Mouse (Mus musculus) ES-Bruce4 (cell line): ENCODE data around the gene Dhrs1. TPM values are rescaled to one million over a fixed set of nuclear protein-coding genes. Genes with fewer than 3 reads are reported as not detected.

Experiments used
- H3K27ac ChIP-seq: 2 replicates; pipeline ENCODE4 v1.5.1; 2012; ENCODE audit warnings: low read length, inconsistent platforms; ENCODE audit not compliant: insufficient read depth
- H3K27me3 ChIP-seq: 2 replicates; pipeline ENCODE4 v1.6.1; 2012; ENCODE audit warnings: mild to moderate bottlenecking, low read length, inconsistent platforms; ENCODE audit not compliant: control insufficient read depth, poor library complexity, insufficient read depth, severe bottlenecking
- H3K36me3 ChIP-seq: 2 replicates; pipeline ENCODE4 v1.6.1; 2012; ENCODE audit warnings: inconsistent platforms, mild to moderate bottlenecking, low read length, moderate library complexity; ENCODE audit not compliant: control insufficient read depth, poor library complexity, insufficient read depth, severe bottlenecking
- H3K4me1 ChIP-seq: one replicate; pipeline ENCODE4 v1.8.1; 2011; ENCODE audit warnings: low read length; ENCODE audit not compliant: control insufficient read depth, insufficient read depth
- H3K4me3 ChIP-seq: 2 replicates; pipeline ENCODE4 v1.5.1; 2011; ENCODE audit warnings: low read depth, mild to moderate bottlenecking, low read length
- H3K9ac ChIP-seq: 2 replicates; pipeline ENCODE4 v1.6.1; 2012; ENCODE audit warnings: low read depth, mild to moderate bottlenecking, inconsistent platforms; ENCODE audit not compliant: poor library complexity, severe bottlenecking
- H3K9me3 ChIP-seq: replicated peaks from 2 replicates; pipeline ENCODE4 v1.6.1; 2012; ENCODE audit warnings: mild to moderate bottlenecking, low read length, inconsistent platforms; ENCODE audit not compliant: control insufficient read depth, poor library complexity, insufficient read depth, severe bottlenecking
- CTCF ChIP-seq: IDR thresholded peaks from one replicate; pipeline ENCODE4 v1.8.1; 2011; ENCODE audit warnings: low read depth, low read length
- EP300 ChIP-seq: IDR thresholded peaks from 2 replicates; pipeline ENCODE4 v1.6.1; 2011; ENCODE audit warnings: low read depth, low read length; ENCODE audit not compliant: insufficient read depth
- POLR2A ChIP-seq: IDR thresholded peaks from one replicate; pipeline ENCODE4 v1.8.1; 2011; ENCODE audit warnings: low read length; ENCODE audit not compliant: insufficient read depth
- polyA plus RNA-seq: library from polyadenylated mRNA; stranded (reverse); fragments of >200 nt; gene quantifications from 2 replicates; pipeline ENCODE4 v1.2.4, GENCODE M21; 2011; ENCODE audit warnings: low read depth; ENCODE audit not compliant: missing spikeins, insufficient read depth, insufficient read length

Gene Dhrs1
- polyA plus RNA-seq, 1 experiment, result 38.9 TPM

DNA sequence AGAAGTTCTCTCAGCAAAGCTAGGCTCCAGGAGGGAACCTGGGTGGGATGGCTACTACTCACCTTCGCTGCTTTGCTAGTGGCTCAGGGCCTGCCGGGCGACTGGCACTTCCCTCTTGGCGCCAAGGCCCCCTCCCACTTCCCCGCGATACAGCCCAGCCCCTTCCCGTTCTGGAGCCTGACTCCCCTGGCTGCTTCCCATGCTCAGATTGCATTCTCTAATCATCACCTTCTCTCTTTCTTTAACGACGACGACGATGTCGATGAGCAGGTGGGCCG, 38.4 kb upstream of the Dhrs1 start, which contains the start of gene Adcy4:
Gene Adcy4, minus strand, starts transcription at position 138 of the 278 bp plus-strand sequence.
- no peak within 1 kb of the TSS for H3K9ac ChIP-seq
- H3K27me3 ChIP-seq, result no peaks in the 10 kb centered on the region
- H3K36me3 ChIP-seq, result no peaks in the 10 kb centered on the region
- H3K27ac ChIP-seq, result no peak within 1 kb of the TSS
- H3K4me1 ChIP-seq, result no peaks in the 10 kb centered on the region
- no peaks in the 10 kb centered on the region for H3K9me3 ChIP-seq
- TF ChIP-seq CTCF (no peak), EP300 (no peak), POLR2A (no peak)
- H3K4me3 ChIP-seq, result peak within 1 kb of the TSS; percentile 20

DNA sequence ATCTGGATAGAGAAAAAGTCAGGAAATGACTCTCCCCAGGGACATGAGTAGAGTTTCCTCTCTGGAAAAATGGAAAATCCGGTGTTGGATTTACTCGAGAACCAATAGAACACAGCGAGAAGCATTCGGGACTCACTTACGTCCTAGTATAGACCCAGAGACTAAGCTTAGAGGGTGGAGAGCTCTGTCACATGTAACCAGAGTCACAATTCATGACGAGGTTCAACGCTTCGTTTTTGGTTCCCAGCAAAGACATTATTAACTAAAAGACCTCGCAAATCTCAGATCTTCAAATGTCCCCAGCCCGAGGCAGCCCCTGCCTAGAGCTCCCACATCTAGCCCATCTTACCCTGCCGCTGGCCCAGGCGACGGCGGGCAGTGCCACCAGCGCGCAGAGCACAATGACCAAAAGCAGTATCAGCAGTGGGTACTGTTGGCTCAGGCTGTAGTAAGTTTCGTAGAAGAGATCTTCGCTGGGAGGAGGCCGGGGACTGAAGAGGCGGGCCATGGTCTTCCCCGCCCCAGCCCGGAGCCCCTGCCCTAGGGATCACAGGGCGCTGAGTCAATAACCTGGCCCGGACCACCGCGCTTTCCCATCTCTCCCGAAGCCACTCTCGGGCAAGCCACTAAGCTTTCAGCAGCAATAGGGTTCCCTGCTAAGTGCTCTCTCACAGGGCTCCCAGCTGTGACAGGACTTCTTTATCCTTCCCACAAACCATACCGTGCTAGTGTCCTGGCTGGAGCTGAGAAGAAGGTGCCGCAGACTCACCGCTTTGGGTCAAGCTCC, 37.9 kb upstream of the Dhrs1 start:
- Histone ChIP-seq H3K27ac (no peak overlapping the region), H3K4me3 (peak overlapping the region; percentile 20), H3K9ac (no peak overlapping the region), H3K4me1 (no peaks in the 10 kb centered on the region), H3K9me3 (no peaks in the 10 kb centered on the region), H3K36me3 (no peaks in the 10 kb centered on the region), H3K27me3 (no peaks in the 10 kb centered on the region)
- TF ChIP-seq CTCF, result no peak
- TF ChIP-seq POLR2A, result no peak
- TF ChIP-seq EP300, result no peak

DNA sequence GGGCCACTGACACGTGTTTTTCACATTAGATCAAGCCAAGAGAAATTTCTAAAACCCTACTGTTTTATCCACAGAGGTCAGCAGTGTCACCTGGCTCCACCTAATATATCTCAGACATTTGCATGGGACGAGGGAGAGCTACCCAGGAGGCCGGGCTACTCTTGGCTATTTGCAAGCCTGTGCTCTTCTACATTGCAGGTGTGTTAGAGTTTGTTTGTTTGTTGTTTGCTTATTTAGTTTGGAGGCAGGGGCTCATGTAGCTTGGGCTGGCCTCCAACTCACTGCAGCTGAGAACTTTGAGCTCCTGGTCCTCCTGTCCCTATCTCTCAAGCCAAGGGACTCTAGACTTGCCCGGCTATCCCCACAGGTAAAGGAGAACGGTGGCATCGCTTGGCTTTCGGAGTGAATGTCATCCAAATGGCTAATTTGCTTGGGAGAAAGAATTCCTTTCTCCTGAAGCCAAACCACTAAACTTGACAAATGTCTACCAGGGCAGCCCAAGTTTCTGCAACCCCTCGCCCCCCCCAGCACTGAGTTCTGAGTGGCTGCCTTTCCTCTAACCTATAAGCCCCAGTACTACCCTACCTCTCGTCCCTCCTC, 37.0 kb upstream of the Dhrs1 start:
- no peak overlapping the region for H3K4me3 ChIP-seq
- H3K9me3 ChIP-seq, result no peaks in the 10 kb centered on the region
- no peaks in the 10 kb centered on the region for H3K27me3 ChIP-seq
- no peak overlapping the region for H3K9ac ChIP-seq
- no peak overlapping the region for H3K27ac ChIP-seq
- TF ChIP-seq CTCF, result no peak
- TF ChIP-seq EP300, result no peak
- no peak for TF ChIP-seq POLR2A
- H3K36me3 ChIP-seq, result no peaks in the 10 kb centered on the region
- no peaks in the 10 kb centered on the region for H3K4me1 ChIP-seq

DNA sequence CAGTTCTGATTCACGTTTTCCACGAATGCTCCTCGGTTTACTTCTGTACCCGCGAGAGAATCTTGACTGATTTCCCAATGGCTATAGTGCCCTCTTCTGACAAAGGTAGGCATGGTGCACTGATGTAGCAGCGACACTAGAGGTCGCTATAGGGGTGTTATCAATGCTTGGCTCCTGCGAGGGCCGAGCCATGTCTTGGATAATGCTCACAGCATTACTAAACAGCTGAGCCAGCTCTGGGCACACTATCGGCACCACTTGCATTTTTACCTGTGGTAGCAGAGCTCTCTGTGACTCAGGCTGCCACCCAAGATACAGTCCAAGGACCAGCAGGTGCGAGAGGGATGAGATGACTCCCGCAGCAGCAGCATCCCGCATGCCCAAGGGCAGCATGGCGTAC, 35.8 kb upstream of the Dhrs1 start:
- Histone ChIP-seq H3K9me3 (no peaks in the 10 kb centered on the region), H3K36me3 (no peaks in the 10 kb centered on the region), H3K4me1 (no peaks in the 10 kb centered on the region), H3K27ac (no peak overlapping the region), H3K4me3 (peak overlapping the region; percentile 56), H3K27me3 (no peaks in the 10 kb centered on the region), H3K9ac (peak overlapping the region; percentile 16; the same call in 1 of the 2 replicates)
- TF ChIP-seq EP300 (0 out of 2 replicates have a peak, but pooled peaks have one; percentile 35), POLR2A (no peak), CTCF (peak; percentile 99)

DNA sequence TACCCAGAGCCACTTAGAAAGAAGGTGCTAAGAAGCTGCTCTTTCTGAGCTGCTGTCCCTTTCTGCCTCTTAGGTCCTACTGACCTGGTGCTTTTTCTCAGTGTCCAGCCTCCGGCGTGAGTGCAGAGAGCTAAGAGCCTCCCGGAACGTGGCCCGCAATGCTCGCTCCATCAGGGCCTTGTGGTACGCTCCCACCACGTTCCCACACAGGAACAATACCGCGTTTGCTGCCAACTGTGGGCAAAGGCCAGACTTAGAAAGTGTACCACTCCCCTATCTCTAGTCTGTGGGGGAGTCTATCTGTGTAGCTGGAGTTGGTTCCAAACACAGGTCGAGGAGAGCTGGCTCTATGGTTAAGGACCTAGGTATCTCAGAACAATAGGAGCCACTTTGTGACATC, 35.2 kb upstream of the Dhrs1 start:
- no peaks in the 10 kb centered on the region for H3K9me3 ChIP-seq
- H3K27me3 ChIP-seq, result no peaks in the 10 kb centered on the region
- H3K4me3 ChIP-seq, result no peak overlapping the region
- H3K36me3 ChIP-seq, result no peaks in the 10 kb centered on the region
- H3K27ac ChIP-seq, result no peak overlapping the region
- no peak overlapping the region for H3K9ac ChIP-seq
- no peak for TF ChIP-seq EP300
- TF ChIP-seq CTCF, result no peak
- no peaks in the 10 kb centered on the region for H3K4me1 ChIP-seq

DNA sequence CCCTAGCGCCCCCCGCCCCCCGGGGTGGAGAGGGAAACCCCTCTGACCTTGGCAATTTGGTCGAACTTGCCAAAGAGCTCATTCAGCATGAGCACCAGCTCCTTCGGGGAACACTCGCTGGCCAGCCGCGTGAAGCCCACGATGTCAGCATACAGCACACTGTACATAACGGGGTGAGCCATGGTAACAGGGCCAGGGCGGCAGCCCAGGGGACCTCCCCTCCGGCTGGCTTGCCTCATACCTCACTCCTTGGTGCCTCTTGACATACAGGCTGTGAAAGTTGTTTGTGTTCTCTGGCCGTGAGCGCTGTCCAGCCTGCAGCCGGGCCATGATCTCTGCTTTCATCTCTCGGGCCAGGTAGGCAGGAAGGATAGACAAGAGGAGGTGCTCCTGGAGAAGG, 34.2 kb upstream of the Dhrs1 start:
- Histone ChIP-seq H3K27ac (no peak overlapping the region), H3K36me3 (no peaks in the 10 kb centered on the region), H3K9me3 (no peaks in the 10 kb centered on the region), H3K9ac (no peak overlapping the region), H3K27me3 (no peaks in the 10 kb centered on the region), H3K4me1 (no peaks in the 10 kb centered on the region), H3K4me3 (no peak overlapping the region)
- no peak for TF ChIP-seq EP300
- TF ChIP-seq CTCF, result no peak
- no peak for TF ChIP-seq POLR2A
